Mouse (Mus musculus): Measurements from ENCODE around the gene Rcbtb1. TPM values are rescaled to one million over a fixed set of nuclear protein-coding genes. Genes with fewer than 3 reads are reported as not detected.
"Not testable (repeated sequence)": the region's sequence is repeated elsewhere in the genome, so short reads cannot be mapped to it uniquely, and the experiment has no call there.

Rcbtb1 gene
- 10 to 100 TPM; 26.6 to 32.9 TPM for total RNA-seq (2021)
- long read RNA-seq, experiment 1, transcript Rcbtb1-202 (12 exons, 3,903 nt): major isoform, 9 of 23 reads
- long read RNA-seq, experiment 1, partial matches to known transcripts: 4 of 23 reads
- long read RNA-seq, experiment 1, other reads (novel, unspliced or antisense): 10 of 23 reads
- long read RNA-seq, experiment 2, transcript Rcbtb1-202 (12 exons, 3,903 nt): major isoform, 13 of 27 reads
- long read RNA-seq, experiment 2, partial matches to known transcripts: 2 of 27 reads
- long read RNA-seq, experiment 2, other reads (novel, unspliced or antisense): 12 of 27 reads

- DNase-seq: peak; percentile 95
Measured at GRCm38 (mm10) chr14:59200711-59201603, at the start of gene Rcbtb1. Gene Rcbtb1 (plus strand): TSS chr14:59201209.

DNA sequence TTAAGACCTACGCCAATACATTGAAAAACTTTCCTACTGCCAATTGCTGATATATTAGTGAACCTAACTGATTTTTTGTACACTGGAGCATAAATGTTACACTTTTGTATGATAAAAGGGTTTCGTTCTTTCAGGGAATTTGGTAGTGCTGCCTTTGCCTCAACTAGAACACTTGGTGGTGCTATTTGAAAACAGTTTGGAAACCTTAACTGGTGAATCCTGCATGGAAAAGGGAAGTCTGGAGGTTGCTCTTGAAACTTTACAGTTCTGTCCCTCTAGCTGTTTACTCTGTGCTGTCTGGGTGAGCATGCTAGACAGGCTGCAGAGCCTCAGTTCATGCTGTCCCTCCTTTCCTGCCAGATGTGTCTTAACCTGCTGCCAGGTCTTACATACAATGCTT is 45.4 kb upstream of the Rcbtb1 start:
- no peak for DNase-seq

DNA sequence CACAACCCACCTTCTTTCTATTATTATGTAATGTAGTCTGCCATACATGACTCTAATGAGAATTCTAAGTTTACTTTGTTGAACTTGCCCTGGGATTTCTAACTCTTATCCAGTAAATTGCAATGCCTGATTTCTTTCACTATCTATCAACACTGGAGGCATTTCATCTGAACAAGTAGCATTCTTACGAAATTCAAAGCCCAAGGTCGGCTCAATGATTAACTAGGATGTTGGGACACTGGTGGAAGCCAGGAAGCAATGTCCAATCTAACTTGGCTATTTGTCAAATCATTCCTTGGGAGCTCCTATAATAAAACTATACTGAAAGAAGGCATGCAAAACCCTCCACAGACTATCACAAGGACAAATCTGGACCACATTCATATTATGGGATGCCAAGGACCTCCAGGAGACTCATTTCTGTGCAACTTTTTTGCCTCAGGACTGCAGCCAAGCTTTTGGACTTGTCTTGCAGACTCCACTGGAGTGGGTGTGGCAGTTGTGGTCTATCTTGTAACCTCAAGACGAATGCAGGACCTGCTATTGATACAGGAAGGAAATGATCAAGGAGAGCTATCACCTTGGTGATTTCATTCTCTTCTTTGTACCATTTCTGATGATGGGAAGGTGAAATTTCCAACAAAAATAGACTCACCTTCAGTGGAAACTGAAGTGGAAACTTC is 43.9 kb upstream of the Rcbtb1 start:
- peak; percentile 43 for DNase-seq

GRCm38 (mm10) chr14:59178649-59179048 is 22.4 kb upstream of the Rcbtb1 start, which contains the start of gene Gm5142:
Gene Gm5142 (minus strand): TSS chr14:59178749.
- DNase-seq: no peak

GRCm38 (mm10) chr14:59182732-59183131 is 18.3 kb upstream of the Rcbtb1 start:
- no peak for DNase-seq

- DNase-seq: no peak
Measured at GRCm38 (mm10) chr14:59185514-59185913, 15.5 kb upstream of the Rcbtb1 start.

- DNase-seq: no peak
Measured at GRCm38 (mm10) chr14:59186121-59186520, 14.9 kb upstream of the Rcbtb1 start.

GRCm38 (mm10) chr14:59201604-59202215 is 701 bp downstream of the Rcbtb1 start:
- DNase-seq: no peak

GRCm38 (mm10) chr14:59205461-59205860 is 4.5 kb downstream of the Rcbtb1 start:
- DNase-seq: no peak

GRCm38 (mm10) chr14:59205976-59206583 is 5.1 kb downstream of the Rcbtb1 start:
- no peak for DNase-seq

DNA sequence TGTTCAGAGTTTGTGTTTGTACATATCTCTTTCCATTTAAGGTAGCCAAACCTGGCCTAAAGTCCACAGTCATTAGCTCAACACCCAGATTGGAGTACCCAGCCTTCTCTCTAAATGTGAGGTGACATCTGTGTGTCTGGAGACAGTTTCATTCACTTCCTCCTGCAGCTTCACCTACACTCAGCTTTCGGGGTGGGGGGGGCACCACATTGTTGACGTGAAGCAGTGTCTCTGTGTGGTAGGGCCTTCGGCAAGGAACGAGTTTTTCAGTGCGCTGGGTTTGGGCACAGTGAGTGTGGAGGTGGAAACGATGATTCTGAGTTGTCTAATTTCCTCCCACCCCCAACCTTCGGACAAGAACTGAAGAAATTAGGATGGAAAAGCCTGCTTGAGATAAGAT is 8.0 kb downstream of the Rcbtb1 start:
- no peak for DNase-seq

DNA sequence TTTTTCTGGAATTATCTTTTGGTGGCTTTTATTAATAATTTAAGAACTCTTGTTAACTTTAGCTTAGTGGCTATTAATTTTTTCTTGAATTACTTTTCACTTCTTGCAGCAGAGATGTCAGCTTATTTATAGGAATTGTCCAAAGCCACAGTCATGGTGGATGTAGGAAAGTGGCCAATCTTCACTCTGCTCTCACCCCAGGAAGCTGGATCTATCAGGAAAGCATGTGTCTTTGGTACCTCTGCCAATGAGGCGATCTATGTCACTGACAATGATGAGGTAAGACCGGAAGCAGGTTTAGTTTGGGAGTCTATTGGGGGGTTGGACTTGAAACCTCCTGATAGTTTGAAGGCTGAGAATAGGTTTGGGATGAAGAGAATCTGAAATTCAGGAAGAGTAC is 8.8 kb downstream of the Rcbtb1 start:
- no peak for DNase-seq

GRCm38 (mm10) chr14:59219241-59219640 is 18.2 kb downstream of the Rcbtb1 start:
- no peak for DNase-seq

- no peak for DNase-seq
Measured at GRCm38 (mm10) chr14:59226240-59226639, 25.2 kb downstream of the Rcbtb1 start.

GRCm38 (mm10) chr14:59229822-59230221 is 28.8 kb downstream of the Rcbtb1 start:
- DNase-seq: no peak

DNA sequence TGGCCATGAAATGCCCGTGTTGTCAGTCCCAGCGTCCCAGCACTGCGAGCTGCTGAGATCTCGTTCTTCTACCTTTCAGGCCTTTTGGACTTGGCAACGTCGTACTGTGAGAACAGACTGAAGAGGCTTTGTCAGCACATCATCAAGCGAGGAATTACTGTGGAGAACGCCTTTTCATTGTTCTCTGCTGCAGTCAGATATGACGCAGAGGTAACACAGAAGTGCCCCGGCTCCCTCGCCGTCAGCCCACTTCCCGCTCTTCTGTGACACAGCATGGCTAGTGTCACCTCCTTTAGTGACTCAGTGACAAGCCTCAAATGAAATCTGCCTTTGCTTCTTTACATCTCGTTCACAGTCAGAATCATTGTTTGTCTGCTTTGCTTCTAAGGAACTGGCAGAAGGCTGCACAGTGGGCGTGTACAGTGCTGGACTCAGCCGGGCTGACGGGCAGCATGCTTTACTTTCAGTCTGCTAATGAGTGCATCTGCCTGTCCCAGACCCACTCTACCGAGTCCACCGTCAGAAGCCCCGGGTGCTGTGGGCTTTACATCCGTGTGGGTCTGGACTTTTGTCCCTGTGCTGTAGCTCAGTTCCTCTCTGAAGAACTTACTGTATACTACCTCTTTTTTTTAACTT is 29.4 kb downstream of the Rcbtb1 start:
- no peak for DNase-seq

DNA sequence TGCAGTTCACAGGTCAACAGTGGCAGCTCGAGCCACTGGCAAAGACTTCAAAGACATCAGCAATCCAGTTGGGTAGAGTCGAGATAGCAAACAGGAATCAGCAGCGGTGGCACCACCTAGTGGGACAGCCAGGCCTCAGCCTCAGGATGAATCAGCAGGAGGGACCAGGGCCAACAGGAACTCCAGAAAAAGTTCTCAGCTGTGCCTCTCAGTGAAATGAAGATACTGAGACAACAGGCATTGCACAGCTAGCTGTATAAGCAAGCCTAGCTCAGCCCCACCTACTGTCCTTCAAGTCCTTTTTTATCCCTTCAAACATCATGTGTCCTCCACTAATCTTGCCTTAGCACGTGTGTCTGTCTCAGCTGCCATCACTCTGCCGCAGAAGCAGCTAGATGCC is 31.0 kb downstream of the Rcbtb1 start:
- peak; percentile 59 for DNase-seq

DNA sequence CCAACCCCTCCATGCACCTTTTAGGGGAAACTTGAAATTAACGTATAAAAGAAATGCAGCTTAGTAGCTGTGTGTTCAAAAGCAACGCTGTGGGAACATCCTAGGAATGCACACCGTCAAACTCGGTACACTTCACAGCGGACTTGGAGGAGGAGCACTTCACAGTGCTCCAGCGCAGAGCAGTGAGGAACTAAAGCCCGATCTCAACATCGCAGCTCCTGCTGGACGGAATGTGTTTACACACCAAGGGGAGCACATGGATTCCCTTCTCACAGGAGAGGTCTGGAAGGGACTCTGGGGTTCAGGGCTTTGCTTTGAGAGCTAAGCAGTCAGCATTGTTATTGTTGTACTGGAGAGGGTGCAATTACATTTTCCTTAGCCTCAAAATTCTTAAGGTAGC is 32.6 kb downstream of the Rcbtb1 start:
- no peak for DNase-seq

DNA sequence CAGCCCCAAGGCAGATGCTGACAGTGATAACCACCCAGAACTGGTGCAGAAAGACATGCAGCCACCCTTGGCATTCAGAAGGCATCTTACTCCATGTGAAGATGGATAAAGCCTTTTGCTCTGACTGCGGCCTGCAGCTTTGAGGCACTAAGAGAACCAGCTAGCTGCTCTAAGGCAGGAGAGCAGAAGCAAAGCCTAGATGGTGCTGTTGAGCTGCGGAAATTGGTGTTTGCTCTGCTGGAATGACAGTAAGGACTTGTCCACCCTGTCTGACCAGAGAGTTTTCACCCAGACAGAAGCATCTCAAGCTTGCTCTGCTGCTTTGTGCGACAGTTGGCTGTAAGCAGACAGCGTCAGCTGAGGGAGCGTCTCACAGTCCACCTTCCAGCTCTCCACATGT is 49.3 kb downstream of the Rcbtb1 start:
- not testable (repeated sequence) for DNase-seq

DNA sequence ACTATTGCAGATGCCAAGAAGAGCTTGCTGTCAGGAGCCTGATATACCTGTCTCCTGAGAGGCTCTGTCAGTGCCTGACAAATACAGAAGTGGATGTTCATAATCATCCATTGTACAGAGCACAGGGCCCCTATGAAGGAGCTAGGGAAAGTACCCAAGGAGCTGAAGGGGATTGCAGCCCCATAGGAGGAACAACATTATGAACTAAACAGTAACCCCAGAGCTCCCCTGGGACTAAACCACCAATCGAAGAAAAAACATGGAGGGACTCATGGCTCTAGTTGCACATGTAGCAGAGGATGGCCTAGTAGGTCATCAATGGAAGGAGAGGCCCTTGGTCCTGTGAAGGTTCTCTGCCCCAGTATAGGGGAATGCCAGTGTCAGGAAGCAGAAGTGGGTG is 54.9 kb downstream of the Rcbtb1 start:
- DNase-seq: not testable (repeated sequence)

GRCm38 (mm10) chr14:59260056-59260455 is 59.0 kb downstream of the Rcbtb1 start, which contains the start of gene Gm6904:
Gene Gm6904 (minus strand): TSS chr14:59260216.
- no peak for DNase-seq
